In genomic region chr14:32833847-32834246, GRCm38 (mm10) we compare ENCODE assay signal across 47 mouse cellular contexts. TPM values are rescaled to one million over a fixed set of nuclear protein-coding genes. Genes with fewer than 3 reads are reported as not detected.
"Had no signal": no experiment of that assay in that cellular context is flagged by ENCODE, and none has a peak within 500 bp of the region (broad histone marks: within the 10 kb centered on the region; RNA-seq: fewer than 3 reads in every experiment).

TSS of gene Fam170b (plus strand) at chr14:32833962.

- H3K4me2 ChIP-seq: heart, embryonic 11.5 days; hindbrain, embryonic 12.5 days; hindbrain, embryonic 13.5 days; hindbrain, embryonic 14.5 days; hindbrain, embryonic 15.5 days; intestine, embryonic 15.5 days; kidney, embryonic 15.5 days had no signal

- H3K9ac ChIP-seq: heart, embryonic 12.5 days; heart, embryonic 13.5 days; heart, embryonic 15.5 days; hindbrain, embryonic 12.5 days; hindbrain, embryonic 13.5 days; hindbrain, embryonic 14.5 days; hindbrain, embryonic 15.5 days; intestine, embryonic 15.5 days; kidney, embryonic 15.5 days had no signal

- DNase-seq: heart, postnatal 10 days; heart, postnatal 36 days; heart, postnatal 4 days; kidney, adult 11 months; kidney, adult 18-20 months; kidney, adult 2 months; kidney, adult 8-10 months; kidney, adult 9 months; kidney, postnatal 10 days; kidney, postnatal 14 days; kidney, postnatal 25 days; kidney, postnatal 36 days; kidney, postnatal 4 days; layer of hippocampus, adult 9-11 months; layer of hippocampus, postnatal 36 days had no signal

- H3K27me3 ChIP-seq: heart, embryonic 15.5 days; hindbrain, embryonic 12.5 days; hindbrain, embryonic 13.5 days; hindbrain, embryonic 15.5 days; intestine, embryonic 15.5 days had no signal

- H3K9me3 ChIP-seq: heart, embryonic 13.5 days; heart, embryonic 15.5 days; hindbrain, embryonic 15.5 days; intestine, embryonic 15.5 days had no signal

- H3K4me3 ChIP-seq: heart, embryonic 12.5 days; heart, embryonic 13.5 days; heart, embryonic 15.5 days; hindbrain, embryonic 10.5 days; hindbrain, embryonic 12.5 days; hindbrain, embryonic 13.5 days; hindbrain, embryonic 15.5 days; intestine, embryonic 15.5 days; kidney, embryonic 15.5 days; layer of hippocampus, adult 2 months; left cerebral cortex, adult 2 months had no signal

- H3K4me1 ChIP-seq: hindbrain, embryonic 12.5 days; hindbrain, embryonic 13.5 days; hindbrain, embryonic 15.5 days; intestine, embryonic 15.5 days had no signal

- H3K27ac ChIP-seq: heart, embryonic 13.5 days; heart, embryonic 15.5 days; hindbrain, embryonic 10.5 days; hindbrain, embryonic 12.5 days; hindbrain, embryonic 13.5 days; hindbrain, embryonic 14.5 days; hindbrain, embryonic 15.5 days; hindbrain, postnatal 0 days; intestine, embryonic 15.5 days; kidney, embryonic 15.5 days; kidney, postnatal 0 days; layer of hippocampus, adult 2 months; left cerebral cortex, adult 2 months had no signal

- H3K36me3 ChIP-seq: heart, embryonic 12.5 days; heart, embryonic 13.5 days; heart, embryonic 15.5 days; hindbrain, embryonic 10.5 days; hindbrain, embryonic 12.5 days; hindbrain, embryonic 13.5 days; hindbrain, embryonic 15.5 days; intestine, embryonic 15.5 days; kidney, embryonic 15.5 days had no signal

- ATAC-seq: hindbrain, embryonic 16.5 days; hindbrain, postnatal 0 days; inflammation-experienced regulatory T-cells, adult 6 months; intestine, embryonic 15.5 days; intestine, embryonic 16.5 days; intestine, postnatal 0 days had no signal

RNA-seq across cellular contexts. Expression of gene Fam170b, which starts in this region (rescaled TPM):
- total RNA-seq: heart, postnatal 10 days; heart, postnatal 25 days; hematopoietic stem cell, adult 5-6 weeks; hindbrain, postnatal 0 days; layer of hippocampus, adult 18-20 months; layer of hippocampus, adult 2 months; layer of hippocampus, adult 8-10 months; layer of hippocampus, postnatal 10 days; layer of hippocampus, postnatal 14 days; layer of hippocampus, postnatal 25 days; layer of hippocampus, postnatal 36 days; left cerebral cortex, adult 18-20 months; left cerebral cortex, adult 2 months; left cerebral cortex, adult 8-10 months had no signal
- polyA plus RNA-seq: heart, embryonic 11.5 days; heart, embryonic 16.5 days; hindbrain, embryonic 10.5 days; hindbrain, embryonic 11.5 days; hindbrain, embryonic 12.5 days; hindbrain, embryonic 13.5 days; hindbrain, embryonic 14.5 days; hindbrain, embryonic 16.5 days; hindbrain, postnatal 0 days; inflammation-experienced regulatory T-cells, adult 6 months; intestine, embryonic 14.5 days; intestine, postnatal 0 days; kidney, adult 2 months; large intestine, adult 2 months had no signal
